Mouse (Mus musculus) effector memory CD4-positive, alpha-beta T cell, adult 7 months (primary cell): ENCODE data around the gene Eme2. TPM values are rescaled to one million over a fixed set of nuclear protein-coding genes. Genes with fewer than 3 reads are reported as not detected.

ENCODE experiments used
- polyA plus RNA-seq: library from polyadenylated mRNA; unstranded; fragments of 100-300 nt; shearing (Covaris generic); gene quantifications from one replicate; pipeline ENCODE4 v1.2.1, GENCODE M21; 2017

Eme2 gene
- 22.2 TPM for polyA plus RNA-seq

GRCm38 (mm10) chr17:24894995-24895547 is at the start of gene Eme2, which contains the start of gene Mrps34:
TSS of gene Eme2 (minus strand) at chr17:24895087.
TSS of gene Mrps34 (plus strand) at chr17:24895116.

GRCm38 (mm10) chr17:24936259-24937237 is 41.7 kb upstream of the Eme2 start, which contains the start of gene Mapk8ip3:
TSS of gene Mapk8ip3 (minus strand) at chr17:24936977.

GRCm38 (mm10) chr17:24896241-24896992 is 1.5 kb upstream of the Eme2 start, which contains the start of gene Nme3:
TSS of gene Nme3 (plus strand) at chr17:24896500.

GRCm38 (mm10) chr17:24886134-24886931 is 8.6 kb downstream of the Eme2 start, which contains the start of the genes Nubp2 and Spsb3:
TSS of gene Nubp2 (minus strand) at chr17:24886349.
TSS of gene Spsb3 (plus strand) at chr17:24886643.

GRCm38 (mm10) chr17:24865776-24866175 is 29.1 kb downstream of the Eme2 start, which contains the start of gene Igfals:
TSS of gene Igfals (plus strand) at chr17:24865997.

GRCm38 (mm10) chr17:24850065-24850772 is 44.7 kb downstream of the Eme2 start, which contains the start of gene Fahd1:
TSS of gene Fahd1 (minus strand) at chr17:24850364.

GRCm38 (mm10) chr17:24839842-24840241 is 55.0 kb downstream of the Eme2 start, which contains the start of gene Hagh:
TSS of gene Hagh (plus strand) at chr17:24840143.

Other genes with a start within 250 kb of the Eme2 start
- gene Slc9a3r2, start 244.8 kb downstream of the Eme2 start, polyA plus RNA-seq: not detected
- gene Npw, start 236.6 kb downstream of the Eme2 start, polyA plus RNA-seq: not detected
- 17.8 TPM for gene Zfp598, start 225.4 kb downstream of the Eme2 start, polyA plus RNA-seq
- 1.9 TPM for gene Syngr3, start 205.1 kb downstream of the Eme2 start, polyA plus RNA-seq
- gene Gfer, start 198.9 kb downstream of the Eme2 start, polyA plus RNA-seq: 27.8 TPM
- 2.1 TPM for gene Noxo1, start 198.9 kb downstream of the Eme2 start, polyA plus RNA-seq
- gene Tbl3, start 187.4 kb downstream of the Eme2 start, polyA plus RNA-seq: 45.0 TPM
- gene Rnf151, start 177.0 kb downstream of the Eme2 start, polyA plus RNA-seq: not detected
- 933 TPM for gene Rps2, start 177.0 kb downstream of the Eme2 start, polyA plus RNA-seq
- 150 TPM for gene Ndufb10, start 170.6 kb downstream of the Eme2 start, polyA plus RNA-seq
- gene Rpl3l, start 167.3 kb downstream of the Eme2 start, polyA plus RNA-seq: not detected
- 9.2 TPM for gene Msrb1, start 158.4 kb downstream of the Eme2 start, polyA plus RNA-seq
- gene Hs3st6, start 142.1 kb downstream of the Eme2 start, polyA plus RNA-seq: not detected
- not detected for gene Meiob, start 90.8 kb downstream of the Eme2 start, polyA plus RNA-seq
- gene Hagh, start 54.9 kb downstream of the Eme2 start, polyA plus RNA-seq: 30.3 TPM
- gene Fahd1, start 44.7 kb downstream of the Eme2 start, polyA plus RNA-seq: 0.34 TPM
- not detected for gene Igfals, start 29.1 kb downstream of the Eme2 start, polyA plus RNA-seq
- 65.8 TPM for gene Nubp2, start 8.7 kb downstream of the Eme2 start, polyA plus RNA-seq
- 82.4 TPM for gene Spsb3, start 8.4 kb downstream of the Eme2 start, polyA plus RNA-seq
- 49.7 TPM for gene Mrps34, start within 50 bp of the Eme2 start, polyA plus RNA-seq
- gene Nme3, start 1.4 kb upstream of the Eme2 start, polyA plus RNA-seq: 26.7 TPM
- gene Mapk8ip3, start 41.9 kb upstream of the Eme2 start, polyA plus RNA-seq: 50.7 TPM
- 23.0 TPM for gene Jpt2, start 65.6 kb upstream of the Eme2 start, polyA plus RNA-seq
- 10.3 TPM for gene Cramp1l, start 120.7 kb upstream of the Eme2 start, polyA plus RNA-seq
- gene Ift140, start 121.0 kb upstream of the Eme2 start, polyA plus RNA-seq: 15.0 TPM
- gene Tmem204, start 188.5 kb upstream of the Eme2 start, polyA plus RNA-seq: 0.29 TPM
- 10.5 TPM for gene Telo2, start 220.9 kb upstream of the Eme2 start, polyA plus RNA-seq
- gene Ptx4, start 225.7 kb upstream of the Eme2 start, polyA plus RNA-seq: 0.71 TPM
- 23.9 TPM for gene Clcn7, start 238.3 kb upstream of the Eme2 start, polyA plus RNA-seq